Mouse (Mus musculus) ES-Bruce4 (cell line): ENCODE measurements around the gene Trim28.

Experiments used
- EP300 ChIP-seq: IDR thresholded peaks from 2 replicates; pipeline ENCODE4 v1.6.1; 2011; ENCODE audit warnings: low read depth, low read length; ENCODE audit not compliant: insufficient read depth
- POLR2A ChIP-seq: IDR thresholded peaks from one replicate; pipeline ENCODE4 v1.8.1; 2011; ENCODE audit warnings: low read length; ENCODE audit not compliant: insufficient read depth

DNA sequence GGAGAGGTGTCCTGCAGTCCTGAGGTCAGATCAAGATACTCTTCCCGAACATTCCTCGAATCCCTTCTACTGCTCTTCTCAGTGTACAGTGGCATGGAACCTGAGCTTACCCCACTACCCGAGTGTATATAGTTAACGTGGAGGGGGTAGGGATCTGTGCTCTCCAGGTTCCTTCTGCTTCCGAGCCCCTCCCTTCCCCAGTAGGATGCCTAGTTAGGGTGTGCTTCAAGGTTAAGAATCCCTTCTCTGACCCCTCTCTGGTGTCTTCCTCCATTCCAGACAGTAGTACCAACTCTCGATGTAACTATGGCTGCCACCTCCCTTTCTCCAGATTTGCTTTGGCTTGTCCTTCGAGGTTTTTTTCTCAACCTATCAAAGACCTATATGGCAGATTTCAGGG, 18.6 kb upstream of the Trim28 start:
- no peak for TF ChIP-seq POLR2A
- TF ChIP-seq EP300, result no peak
